Mouse (Mus musculus) lung, embryonic 16.5 days (tissue): ENCODE results near the gene Gm609. TPM values are rescaled to one million over a fixed set of nuclear protein-coding genes. Genes with fewer than 3 reads are reported as not detected.
A peak's percentile ranks its signal among the peaks of the same experiment; 100 is the strongest.
"Not testable (repeated sequence)": the region's sequence is repeated elsewhere in the genome, so short reads cannot be mapped to it uniquely, and the experiment has no call there.

ENCODE experiments used
- ATAC-seq: fragments of 200-750 bp; cut with Nextera tagmentation; 2 replicates; pipeline ENCODE4 v1.8.0; 2017; ENCODE audit warnings: low read depth, mild to moderate bottlenecking, moderate library complexity
- H3K27ac ChIP-seq: fragments of 300-500 bp; sonication (generic); 2 replicates; pipeline ENCODE4 v1.5.1; 2014; ENCODE audit warnings: mild to moderate bottlenecking, control low read depth, low read length
- H3K27me3 ChIP-seq: fragments of 300-500 bp; sonication (generic); 2 replicates; pipeline ENCODE4 v1.6.1; 2014; ENCODE audit warnings: low read depth, low read length, mixed read lengths; ENCODE audit not compliant: control insufficient read depth, insufficient read depth
- H3K36me3 ChIP-seq: fragments of 300-500 bp; sonication (generic); 2 replicates; pipeline ENCODE4 v1.6.1; 2014; ENCODE audit warnings: low read length; ENCODE audit not compliant: control insufficient read depth, insufficient read depth
- H3K4me1 ChIP-seq: fragments of 300-500 bp; sonication (generic); replicated peaks from 2 replicates; pipeline ENCODE4 v1.6.1; 2014; ENCODE audit warnings: low read length, mixed read lengths; ENCODE audit not compliant: control insufficient read depth, insufficient read depth
- H3K4me2 ChIP-seq: fragments of 300-500 bp; sonication (generic); 2 replicates; pipeline ENCODE4 v1.6.1; 2014; ENCODE audit warnings: low read depth, low read length, control low read depth
- H3K4me3 ChIP-seq: fragments of 300-500 bp; sonication (generic); 2 replicates; pipeline ENCODE4 v1.5.1; 2014; ENCODE audit warnings: mild to moderate bottlenecking, low read length, control low read depth
- H3K9ac ChIP-seq: fragments of 300-500 bp; sonication (generic); 2 replicates; pipeline ENCODE4 v1.6.1; 2014; ENCODE audit warnings: low read length, control low read depth
- H3K9me3 ChIP-seq: fragments of 300-500 bp; sonication (generic); 2 replicates; pipeline ENCODE4 v1.6.1; 2016; ENCODE audit warnings: low read length; ENCODE audit not compliant: control insufficient read depth
- WGBS: fragments of 180-500 bp; shearing (Covaris S2); extraction: QIAGEN DNeasy Blood & Tissue Kit; methylation state at CpG from one replicate; pipeline ENCODE4 v1.1.7; 2014; 5-methylcytosine and 5-hydroxymethylcytosine counted together
- polyA plus RNA-seq: library from polyadenylated mRNA; unstranded; fragments of >200 nt; fragmentation: Nextera tagmentation; extraction: Ambion mirVana; gene quantifications from 2 replicates; pipeline ENCODE4 v1.2.1, GENCODE M21; 2015

Gene Gm609
- polyA plus RNA-seq = not detected in 2 replicates

DNA sequence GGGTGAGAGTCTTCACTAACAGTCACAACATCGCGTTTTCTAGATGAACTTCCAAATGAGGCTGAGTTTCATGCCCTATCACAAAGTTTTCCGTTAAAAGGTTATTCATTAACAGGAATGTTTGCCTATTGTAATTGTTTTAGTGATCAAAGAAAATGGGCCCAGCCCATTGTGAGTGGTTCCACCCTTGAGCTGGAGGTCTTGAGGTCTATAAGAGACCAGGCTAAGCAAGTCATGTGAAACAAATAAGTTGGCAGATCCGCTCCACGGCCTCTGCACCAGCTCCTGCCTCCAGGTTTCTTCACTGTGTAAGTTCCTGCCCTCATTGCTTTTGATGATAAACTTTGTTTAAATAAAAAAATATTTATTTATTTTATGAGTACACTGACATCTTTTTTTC, at the start of gene Gm609:
Gm609 (minus strand) TSS at position 43 of the 400 bp plus-strand sequence.
- Histone ChIP-seq H3K27me3 (no peaks in the 10 kb centered on the region), H3K27ac (no peak within 1 kb of the TSS), H3K4me2 (no peak within 1 kb of the TSS), H3K9ac (no peak within 1 kb of the TSS), H3K9me3 (no peaks in the 10 kb centered on the region), H3K4me3 (no peak within 1 kb of the TSS), H3K4me1 (no peaks in the 10 kb centered on the region), H3K36me3 (no peaks in the 10 kb centered on the region)
- no peak for ATAC-seq
- WGBS = 62% methylated on average over 5 of the region's 5 CpGs

- H3K27me3 ChIP-seq = no peaks in the 10 kb centered on the region
- no peak overlapping the region for H3K27ac ChIP-seq
- H3K9ac ChIP-seq = no peak overlapping the region
- H3K9me3 ChIP-seq = no peaks in the 10 kb centered on the region
- no peaks in the 10 kb centered on the region for H3K4me1 ChIP-seq
- H3K4me3 ChIP-seq = no peak overlapping the region
- no peaks in the 10 kb centered on the region for H3K36me3 ChIP-seq
- ATAC-seq = no peak
- no peak overlapping the region for H3K4me2 ChIP-seq
These were observed 49.3 kb upstream of the Gm609 start for GRCm38 (mm10) chr16:45542108-45542507.

- not testable (repeated sequence) for H3K9ac ChIP-seq, H3K9me3 ChIP-seq, ATAC-seq, H3K4me3 ChIP-seq, H3K27ac ChIP-seq, H3K4me1 ChIP-seq, H3K27me3 ChIP-seq, H3K4me2 ChIP-seq, H3K36me3 ChIP-seq
- WGBS = 45% methylated on average over 1 of the region's 1 CpGs
These were observed 45.6 kb upstream of the Gm609 start for GRCm38 (mm10) chr16:45538342-45538741.

DNA sequence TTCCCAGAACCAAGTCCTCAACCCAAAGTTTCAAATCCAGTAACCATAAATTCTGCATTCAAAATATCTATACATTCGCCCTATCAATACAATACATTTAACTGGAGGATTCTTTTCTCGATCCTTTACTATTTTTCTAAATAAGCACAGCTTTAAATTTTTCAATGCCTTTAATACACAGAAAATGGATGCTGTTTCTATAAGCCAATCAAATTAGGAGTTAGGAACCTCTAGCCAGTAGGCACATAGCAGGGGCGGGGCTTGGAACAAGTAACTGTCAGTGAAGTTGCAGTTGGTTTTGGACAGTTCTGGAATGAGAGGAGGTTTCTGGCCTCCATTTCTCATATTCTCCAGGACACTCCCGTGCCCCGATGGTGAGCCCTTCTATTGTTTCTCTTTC, 42.2 kb upstream of the Gm609 start, which contains the start of gene Slc9c1:
Slc9c1 (plus strand) TSS at position 301 of the 400 bp plus-strand sequence.
- 93% methylated on average over 5 of the region's 5 CpGs for WGBS
- H3K36me3 ChIP-seq = no peaks in the 10 kb centered on the region
- H3K4me2 ChIP-seq = no peak within 1 kb of the TSS
- no peak within 1 kb of the TSS for H3K4me3 ChIP-seq
- H3K9me3 ChIP-seq = no peaks in the 10 kb centered on the region
- no peaks in the 10 kb centered on the region for H3K27me3 ChIP-seq
- H3K9ac ChIP-seq = no peak within 1 kb of the TSS
- no peak within 1 kb of the TSS for H3K27ac ChIP-seq
- ATAC-seq = no peak
- no peaks in the 10 kb centered on the region for H3K4me1 ChIP-seq

DNA sequence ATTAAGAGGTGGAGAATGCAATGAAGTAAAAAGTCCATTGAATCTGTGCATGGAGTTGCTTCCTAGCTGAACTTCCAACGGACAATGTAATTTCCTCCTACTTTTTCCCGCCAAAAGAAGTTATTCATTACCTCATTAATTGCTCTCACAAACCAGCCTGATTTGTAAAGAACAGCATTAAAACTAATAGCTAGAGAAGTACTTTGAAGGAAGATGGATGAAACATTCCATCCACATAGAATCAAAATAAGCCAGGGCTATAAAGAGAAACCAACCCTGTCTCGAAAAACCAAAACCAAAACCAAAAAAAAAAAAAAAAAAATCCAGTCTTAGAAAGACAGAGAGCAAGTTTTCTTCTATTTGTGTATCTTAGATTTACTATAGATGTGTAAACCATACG, 39.2 kb upstream of the Gm609 start, which contains the start of gene Gm17783:
Gm17783 (minus strand) TSS at position 101 of the 400 bp plus-strand sequence.
- Histone ChIP-seq H3K27me3 (no peaks in the 10 kb centered on the region), H3K9ac (no peak within 1 kb of the TSS), H3K27ac (no peak within 1 kb of the TSS), H3K4me2 (no peak within 1 kb of the TSS), H3K4me1 (no peaks in the 10 kb centered on the region), H3K4me3 (no peak within 1 kb of the TSS), H3K9me3 (no peaks in the 10 kb centered on the region), H3K36me3 (no peaks in the 10 kb centered on the region)
- 76% methylated on average over 4 of the region's 4 CpGs for WGBS
- no peak for ATAC-seq

DNA sequence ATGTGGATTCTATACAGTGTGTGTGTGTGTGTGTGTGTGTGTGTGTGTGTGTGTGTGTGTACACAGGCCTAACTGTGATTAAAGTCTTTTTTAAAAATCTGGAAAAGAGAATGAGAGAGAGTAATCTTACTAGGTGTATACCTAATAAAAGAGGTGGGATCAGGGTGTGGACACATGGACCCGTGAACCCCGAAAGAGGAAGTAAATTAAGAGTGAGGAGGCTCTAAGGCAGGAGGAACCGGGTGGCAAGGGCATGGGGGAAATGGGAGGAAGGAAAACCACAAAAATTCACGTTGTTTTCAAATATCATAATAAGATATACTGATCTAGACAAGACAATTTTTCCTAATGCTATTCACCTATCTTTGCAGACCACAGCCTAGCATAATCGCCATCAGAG, 32.8 kb upstream of the Gm609 start:
- no peak for ATAC-seq
- no peaks in the 10 kb centered on the region for H3K36me3 ChIP-seq
- H3K9ac ChIP-seq = no peak overlapping the region
- no peaks in the 10 kb centered on the region for H3K27me3 ChIP-seq
- no peak overlapping the region for H3K4me3 ChIP-seq
- H3K27ac ChIP-seq = no peak overlapping the region
- 75% methylated on average over 5 of the region's 5 CpGs for WGBS
- no peak overlapping the region for H3K4me2 ChIP-seq
- no peaks in the 10 kb centered on the region for H3K9me3 ChIP-seq
- no peaks in the 10 kb centered on the region for H3K4me1 ChIP-seq

- Histone ChIP-seq H3K27ac (no peak overlapping the region), H3K27me3 (no peaks in the 10 kb centered on the region), H3K36me3 (no peaks in the 10 kb centered on the region), H3K4me3 (no peak overlapping the region), H3K4me1 (no peaks in the 10 kb centered on the region), H3K9ac (no peak overlapping the region), H3K9me3 (no peaks in the 10 kb centered on the region), H3K4me2 (no peak overlapping the region)
- 42% methylated on average over 1 of the region's 1 CpGs for WGBS
- ATAC-seq = no peak
These were observed 2.6 kb upstream of the Gm609 start for GRCm38 (mm10) chr16:45495326-45495725.

DNA sequence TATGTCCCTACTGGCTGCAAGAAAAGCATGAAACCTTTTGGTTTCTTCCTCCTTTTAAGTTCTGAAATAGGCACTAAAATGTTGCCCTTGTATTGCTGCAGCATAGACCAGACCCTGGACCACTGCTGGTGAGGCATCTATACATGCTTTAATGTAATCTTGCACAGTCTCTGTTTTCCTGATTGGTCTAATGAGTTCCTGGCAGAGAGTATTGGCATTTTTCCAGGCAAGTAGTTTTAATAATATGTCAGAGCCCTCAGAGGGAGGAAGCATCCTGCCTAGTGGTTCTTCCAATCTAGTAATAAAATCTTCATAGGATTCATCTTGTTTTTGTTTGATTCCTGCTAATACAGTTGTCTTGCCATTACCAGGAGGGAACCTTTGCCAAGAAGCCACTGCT, 15.8 kb downstream of the Gm609 start:
- Histone ChIP-seq H3K9me3 (no peaks in the 10 kb centered on the region), H3K4me2 (no peak overlapping the region), H3K4me3 (no peak overlapping the region), H3K36me3 (no peaks in the 10 kb centered on the region), H3K9ac (no peak overlapping the region), H3K4me1 (no peaks in the 10 kb centered on the region), H3K27ac (no peak overlapping the region), H3K27me3 (no peaks in the 10 kb centered on the region)
- peak; percentile 59 for ATAC-seq

GRCm38 (mm10) chr16:45471836-45472235, 20.9 kb downstream of the Gm609 start:
- not testable (repeated sequence) for ATAC-seq, H3K4me2 ChIP-seq, H3K36me3 ChIP-seq, H3K4me1 ChIP-seq, H3K27me3 ChIP-seq, H3K4me3 ChIP-seq, H3K27ac ChIP-seq, H3K9me3 ChIP-seq, H3K9ac ChIP-seq
- WGBS = 46% methylated on average over 3 of the region's 3 CpGs

DNA sequence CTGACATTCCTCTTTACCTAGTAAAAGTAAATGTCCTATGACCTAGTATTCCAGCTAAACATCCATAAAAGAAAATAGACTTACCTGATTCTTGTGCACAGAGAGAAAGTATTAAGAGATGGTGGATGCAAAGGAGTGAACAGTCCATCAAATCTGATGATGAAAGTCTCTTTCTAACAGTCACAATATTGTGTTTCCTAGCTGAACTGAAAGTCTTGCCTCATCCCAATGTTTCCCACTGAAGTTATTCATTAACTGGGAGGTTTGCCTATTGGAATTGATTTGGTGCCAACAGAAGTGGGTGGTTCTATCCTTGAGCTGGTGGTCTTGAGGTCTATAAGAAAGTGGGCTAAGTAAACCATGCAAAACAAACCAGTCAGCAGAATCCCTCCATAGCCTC, 38.0 kb downstream of the Gm609 start:
- Histone ChIP-seq H3K27ac (no peak overlapping the region), H3K4me3 (no peak overlapping the region), H3K4me1 (no peaks in the 10 kb centered on the region), H3K36me3 (no peaks in the 10 kb centered on the region), H3K27me3 (no peaks in the 10 kb centered on the region), H3K4me2 (no peak overlapping the region), H3K9me3 (no peaks in the 10 kb centered on the region), H3K9ac (no peak overlapping the region)
- ATAC-seq = no peak
